Mouse (Mus musculus): ENCODE data around the gene Ifit1bl2. TPM values are rescaled to one million over a fixed set of nuclear protein-coding genes. Genes with fewer than 3 reads are reported as not detected.

The Ifit1bl2 gene
- polyA plus RNA-seq, 1 experiment = 0.07 TPM

DNA sequence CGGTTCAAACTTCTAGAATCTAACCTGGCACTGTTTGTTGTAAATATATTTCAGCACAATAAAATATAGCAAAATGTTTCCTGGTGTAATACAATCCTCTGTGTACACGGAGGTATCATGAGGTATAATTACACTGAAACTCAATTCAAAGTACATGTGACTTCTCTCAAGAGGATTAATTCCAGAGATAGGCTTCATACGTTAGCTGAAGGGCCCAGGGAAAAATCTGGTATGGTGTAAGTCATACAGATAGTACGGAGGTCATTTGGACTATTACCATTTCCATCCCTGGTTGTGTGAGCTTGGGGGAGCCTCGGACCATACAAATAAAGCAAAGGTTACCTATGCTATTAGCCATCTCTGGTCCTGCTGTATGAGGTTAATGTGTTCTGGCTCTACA is 2.1 kb upstream of the Ifit1bl2 start:
- WGBS = 93% methylated on average over 5 of the region's 5 CpGs
- no peak for TF ChIP-seq POLR2A (IDR thresholded peaks at IDR 0.05; ENCODE audit: control insufficient read depth, extremely low read depth, insufficient read depth, low read length, poor library complexity)
- TF ChIP-seq CTCF (IDR thresholded peaks at IDR 0.05; ENCODE audit: borderline replicate concordance, control insufficient read depth, extremely low read depth, insufficient read depth, low read length, poor library complexity) = no peak
- 0 out of 2 replicates have a peak, but pooled peaks cover 3% of the 10 kb centered on the region for H3K4me1 ChIP-seq (replicated peaks; ENCODE audit: control insufficient read depth, insufficient read depth, low read length)
- no peaks in the 10 kb centered on the region for H3K27me3 ChIP-seq (ENCODE audit: control insufficient read depth, insufficient read depth, low read length)
- no peaks in the 10 kb centered on the region for H3K36me3 ChIP-seq (ENCODE audit: control insufficient read depth, insufficient read depth, low read length)
- DNase-seq = no peak
- no peak overlapping the region for H3K27ac ChIP-seq (ENCODE audit: control insufficient read depth, insufficient read depth, low read length)
- no peak overlapping the region for H3K4me3 ChIP-seq (ENCODE audit: control insufficient read depth, insufficient read depth, low read length)

GRCm38 (mm10) chr19:34636933-34637557 is 3.5 kb downstream of the Ifit1bl2 start:
- Histone ChIP-seq H3K27ac (ENCODE audit: control insufficient read depth, insufficient read depth, low read length) (no peak overlapping the region), H3K27me3 (ENCODE audit: control insufficient read depth, insufficient read depth, low read length) (no peaks in the 10 kb centered on the region), H3K36me3 (ENCODE audit: control insufficient read depth, insufficient read depth, low read length) (no peaks in the 10 kb centered on the region), H3K4me1 (replicated peaks; ENCODE audit: control insufficient read depth, insufficient read depth, low read length) (0 out of 2 replicates have a peak, but pooled peaks cover 3% of the 10 kb centered on the region), H3K4me3 (ENCODE audit: control insufficient read depth, insufficient read depth, low read length) (no peak overlapping the region)
- TF ChIP-seq POLR2A (IDR thresholded peaks at IDR 0.05; ENCODE audit: control insufficient read depth, extremely low read depth, insufficient read depth, low read length, poor library complexity) (no peak), CTCF (IDR thresholded peaks at IDR 0.05; ENCODE audit: borderline replicate concordance, control insufficient read depth, extremely low read depth, insufficient read depth, low read length, poor library complexity) (no peak)
- peak; percentile 61 for DNase-seq
- 29% methylated on average over 3 of the region's 3 CpGs for WGBS

- Histone ChIP-seq H3K27ac (ENCODE audit: control insufficient read depth, insufficient read depth, low read length) (no peak overlapping the region), H3K27me3 (ENCODE audit: control insufficient read depth, insufficient read depth, low read length) (no peaks in the 10 kb centered on the region), H3K36me3 (ENCODE audit: control insufficient read depth, insufficient read depth, low read length) (no peaks in the 10 kb centered on the region), H3K4me3 (ENCODE audit: control insufficient read depth, insufficient read depth, low read length) (no peak overlapping the region), H3K4me1 (replicated peaks; ENCODE audit: control insufficient read depth, insufficient read depth, low read length) (no peaks in the 10 kb centered on the region)
- no peak for TF ChIP-seq CTCF (IDR thresholded peaks at IDR 0.05; ENCODE audit: borderline replicate concordance, control insufficient read depth, extremely low read depth, insufficient read depth, low read length, poor library complexity)
- TF ChIP-seq POLR2A (IDR thresholded peaks at IDR 0.05; ENCODE audit: control insufficient read depth, extremely low read depth, insufficient read depth, low read length, poor library complexity) = no peak
- no peak for DNase-seq
- WGBS = 42% methylated on average over 2 of the region's 2 CpGs
Observed at GRCm38 (mm10) chr19:34633484-34633883, 7.1 kb downstream of the Ifit1bl2 start.

- Histone ChIP-seq H3K27ac (ENCODE audit: control insufficient read depth, insufficient read depth, low read length) (no peak overlapping the region), H3K4me1 (replicated peaks; ENCODE audit: control insufficient read depth, insufficient read depth, low read length) (no peaks in the 10 kb centered on the region), H3K4me3 (ENCODE audit: control insufficient read depth, insufficient read depth, low read length) (no peak overlapping the region), H3K36me3 (ENCODE audit: control insufficient read depth, insufficient read depth, low read length) (no peaks in the 10 kb centered on the region), H3K27me3 (ENCODE audit: control insufficient read depth, insufficient read depth, low read length) (no peaks in the 10 kb centered on the region)
- TF ChIP-seq POLR2A (IDR thresholded peaks at IDR 0.05; ENCODE audit: control insufficient read depth, extremely low read depth, insufficient read depth, low read length, poor library complexity) = no peak
- no peak for TF ChIP-seq CTCF (IDR thresholded peaks at IDR 0.05; ENCODE audit: borderline replicate concordance, control insufficient read depth, extremely low read depth, insufficient read depth, low read length, poor library complexity)
- no peak for DNase-seq
Observed at GRCm38 (mm10) chr19:34631487-34631886, 9.1 kb downstream of the Ifit1bl2 start.

GRCm38 (mm10) chr19:34627496-34627895 is 13.0 kb downstream of the Ifit1bl2 start:
- TF ChIP-seq POLR2A (IDR thresholded peaks at IDR 0.05; ENCODE audit: control insufficient read depth, extremely low read depth, insufficient read depth, low read length, poor library complexity) (no peak), CTCF (IDR thresholded peaks at IDR 0.05; ENCODE audit: borderline replicate concordance, control insufficient read depth, extremely low read depth, insufficient read depth, low read length, poor library complexity) (no peak)
- no peaks in the 10 kb centered on the region for H3K36me3 ChIP-seq (ENCODE audit: control insufficient read depth, insufficient read depth, low read length)
- WGBS = 93% methylated on average over 2 of the region's 2 CpGs
- no peaks in the 10 kb centered on the region for H3K27me3 ChIP-seq (ENCODE audit: control insufficient read depth, insufficient read depth, low read length)
- DNase-seq = no peak
- peaks cover 19% of the 10 kb centered on the region for H3K4me1 ChIP-seq (replicated peaks; ENCODE audit: control insufficient read depth, insufficient read depth, low read length)
- H3K27ac ChIP-seq (ENCODE audit: control insufficient read depth, insufficient read depth, low read length) = no peak overlapping the region
- no peak overlapping the region for H3K4me3 ChIP-seq (ENCODE audit: control insufficient read depth, insufficient read depth, low read length)

DNA sequence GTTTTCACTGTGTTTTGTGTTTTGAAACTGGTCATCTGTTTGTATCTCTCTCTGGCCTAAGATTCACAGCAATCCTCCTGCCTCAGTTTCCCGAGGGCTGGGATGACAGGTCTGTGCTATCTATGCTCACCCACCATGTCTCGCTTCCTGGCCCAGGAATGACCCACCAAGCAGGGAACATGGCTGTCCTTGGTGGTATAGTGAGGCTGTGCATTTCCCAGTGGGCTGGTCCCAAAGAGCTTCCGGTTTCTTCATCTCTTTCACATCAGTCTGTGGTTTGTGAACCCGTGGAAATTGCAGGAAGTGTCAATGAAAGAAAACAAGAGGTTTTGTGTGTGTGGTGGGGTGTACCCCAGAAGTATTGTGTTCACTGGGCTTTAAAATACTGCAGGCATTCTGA is 15.9 kb downstream of the Ifit1bl2 start:
- DNase-seq = no peak
- Histone ChIP-seq H3K27me3 (ENCODE audit: control insufficient read depth, insufficient read depth, low read length) (no peaks in the 10 kb centered on the region), H3K4me3 (ENCODE audit: control insufficient read depth, insufficient read depth, low read length) (no peak overlapping the region), H3K36me3 (ENCODE audit: control insufficient read depth, insufficient read depth, low read length) (no peaks in the 10 kb centered on the region), H3K27ac (ENCODE audit: control insufficient read depth, insufficient read depth, low read length) (no peak overlapping the region), H3K4me1 (replicated peaks; ENCODE audit: control insufficient read depth, insufficient read depth, low read length) (peaks cover 20% of the 10 kb centered on the region)
- WGBS = 54% methylated on average over 4 of the region's 4 CpGs
- no peak for TF ChIP-seq CTCF (IDR thresholded peaks at IDR 0.05; ENCODE audit: borderline replicate concordance, control insufficient read depth, extremely low read depth, insufficient read depth, low read length, poor library complexity)
- no peak for TF ChIP-seq POLR2A (IDR thresholded peaks at IDR 0.05; ENCODE audit: control insufficient read depth, extremely low read depth, insufficient read depth, low read length, poor library complexity)

GRCm38 (mm10) chr19:34623781-34624180 is 16.8 kb downstream of the Ifit1bl2 start:
- Histone ChIP-seq H3K4me3 (ENCODE audit: control insufficient read depth, insufficient read depth, low read length) (no peak overlapping the region), H3K27ac (ENCODE audit: control insufficient read depth, insufficient read depth, low read length) (peak overlapping the region; percentile 58), H3K27me3 (ENCODE audit: control insufficient read depth, insufficient read depth, low read length) (no peaks in the 10 kb centered on the region), H3K36me3 (ENCODE audit: control insufficient read depth, insufficient read depth, low read length) (no peaks in the 10 kb centered on the region), H3K4me1 (replicated peaks; ENCODE audit: control insufficient read depth, insufficient read depth, low read length) (peaks cover 20% of the 10 kb centered on the region)
- TF ChIP-seq POLR2A (IDR thresholded peaks at IDR 0.05; ENCODE audit: control insufficient read depth, extremely low read depth, insufficient read depth, low read length, poor library complexity) (no peak), CTCF (IDR thresholded peaks at IDR 0.05; ENCODE audit: borderline replicate concordance, control insufficient read depth, extremely low read depth, insufficient read depth, low read length, poor library complexity) (no peak)
- DNase-seq = no peak
- 98% methylated on average over 6 of the region's 6 CpGs for WGBS
